Mouse (Mus musculus): ENCODE measurements around the gene Ttc28. TPM values are rescaled to one million over a fixed set of nuclear protein-coding genes. Genes with fewer than 3 reads are reported as not detected.

Gene Ttc28
- polyA plus RNA-seq, 1 experiment from 2014 or later = 17.6 TPM

- H3K4me3 ChIP-seq = no peak overlapping the region
- H3K27ac ChIP-seq = no peak overlapping the region
- H3K9me3 ChIP-seq = no peaks in the 10 kb centered on the region
- no peaks in the 10 kb centered on the region for H3K27me3 ChIP-seq
- WGBS = 95% methylated on average over 3 of the region's 3 CpGs
- no peak overlapping the region for H3K4me2 ChIP-seq (replicated peaks)
- no peak overlapping the region for H3K9ac ChIP-seq
- H3K36me3 ChIP-seq = no peaks in the 10 kb centered on the region
- peaks cover 20% of the 10 kb centered on the region for H3K4me1 ChIP-seq
- no peak for ATAC-seq (ENCODE audit: low FRiP score, low read depth)
Measured at GRCm38 (mm10) chr5:110924636-110925035, 45.0 kb downstream of the Ttc28 start.

GRCm38 (mm10) chr5:110925804-110926203 is 46.2 kb downstream of the Ttc28 start:
- Histone ChIP-seq H3K4me3 (no peak overlapping the region), H3K27ac (no peak overlapping the region), H3K4me1 (peaks cover 20% of the 10 kb centered on the region), H3K27me3 (no peaks in the 10 kb centered on the region), H3K36me3 (0 out of 2 replicates have a peak, but pooled peaks cover 4% of the 10 kb centered on the region), H3K9me3 (no peaks in the 10 kb centered on the region), H3K9ac (no peak overlapping the region), H3K4me2 (replicated peaks) (no peak overlapping the region)
- ATAC-seq (ENCODE audit: low FRiP score, low read depth) = no peak
- WGBS = 88% methylated on average over 5 of the region's 5 CpGs

GRCm38 (mm10) chr5:110928289-110928688 is 48.7 kb downstream of the Ttc28 start:
- peak; percentile 93 for ATAC-seq (ENCODE audit: low FRiP score, low read depth)
- 0 out of 2 replicates have a peak overlapping the region, but pooled peaks have one; percentile 18 for H3K27ac ChIP-seq
- WGBS = 38% methylated on average over 3 of the region's 3 CpGs

GRCm38 (mm10) chr5:110929306-110929705 is 49.7 kb downstream of the Ttc28 start:
- 0 out of 2 replicates have a peak overlapping the region, but pooled peaks have one; percentile 33 for H3K27ac ChIP-seq

More at GRCm38 (mm10) chr5:110928289-110928688, 48.7 kb downstream of the Ttc28 start:
- peaks cover 22% of the 10 kb centered on the region for H3K36me3 ChIP-seq
- no peak overlapping the region for H3K4me2 ChIP-seq (replicated peaks)
- peaks cover 4% of the 10 kb centered on the region; the same call in 1 of the 2 replicates for H3K9me3 ChIP-seq
- no peak overlapping the region for H3K4me3 ChIP-seq
- H3K4me1 ChIP-seq = peaks cover 20% of the 10 kb centered on the region
- no peaks in the 10 kb centered on the region for H3K27me3 ChIP-seq
- no peak overlapping the region for H3K9ac ChIP-seq

GRCm38 (mm10) chr5:110936606-110937005 is 57.0 kb downstream of the Ttc28 start:
- Histone ChIP-seq H3K9ac (no peak overlapping the region), H3K4me2 (replicated peaks) (no peak overlapping the region), H3K4me1 (no peaks in the 10 kb centered on the region), H3K36me3 (peaks cover 16% of the 10 kb centered on the region), H3K27me3 (no peaks in the 10 kb centered on the region), H3K9me3 (peaks cover 5% of the 10 kb centered on the region; the same call in 1 of the 2 replicates), H3K27ac (no peak overlapping the region), H3K4me3 (no peak overlapping the region)
- WGBS = 67% methylated on average over 5 of the region's 5 CpGs
- no peak for ATAC-seq (ENCODE audit: low FRiP score, low read depth)

More at GRCm38 (mm10) chr5:110929306-110929705, 49.7 kb downstream of the Ttc28 start:
- H3K9ac ChIP-seq = no peak overlapping the region
- H3K36me3 ChIP-seq = peaks cover 25% of the 10 kb centered on the region
- ATAC-seq (ENCODE audit: low FRiP score, low read depth) = no peak
- H3K4me1 ChIP-seq = peaks cover 20% of the 10 kb centered on the region
- 82% methylated on average over 4 of the region's 4 CpGs for WGBS
- no peaks in the 10 kb centered on the region for H3K27me3 ChIP-seq
- H3K4me2 ChIP-seq (replicated peaks) = no peak overlapping the region
- H3K9me3 ChIP-seq = peaks cover 5% of the 10 kb centered on the region; the same call in 1 of the 2 replicates
- H3K4me3 ChIP-seq = no peak overlapping the region

GRCm38 (mm10) chr5:110944326-110944725 is 64.7 kb downstream of the Ttc28 start:
- WGBS = 81% methylated on average over 8 of the region's 8 CpGs

GRCm38 (mm10) chr5:110948476-110949399 is 69.1 kb downstream of the Ttc28 start:
- no peaks in the 10 kb centered on the region for H3K9me3 ChIP-seq
- no peak overlapping the region for H3K4me3 ChIP-seq
- no peak overlapping the region for H3K27ac ChIP-seq
- H3K4me2 ChIP-seq (replicated peaks) = no peak overlapping the region
- no peak overlapping the region for H3K9ac ChIP-seq
- H3K36me3 ChIP-seq = peaks cover 19% of the 10 kb centered on the region
- no peaks in the 10 kb centered on the region for H3K27me3 ChIP-seq
- 62% methylated on average over 12 of the region's 12 CpGs for WGBS
- H3K4me1 ChIP-seq = no peaks in the 10 kb centered on the region
- no peak for ATAC-seq (ENCODE audit: low FRiP score, low read depth)

More at GRCm38 (mm10) chr5:110944326-110944725, 64.7 kb downstream of the Ttc28 start:
- no peaks in the 10 kb centered on the region for H3K4me1 ChIP-seq
- no peaks in the 10 kb centered on the region for H3K9me3 ChIP-seq
- ATAC-seq (ENCODE audit: low FRiP score, low read depth) = no peak
- no peak overlapping the region for H3K27ac ChIP-seq
- H3K9ac ChIP-seq = no peak overlapping the region
- no peak overlapping the region for H3K4me2 ChIP-seq (replicated peaks)
- H3K4me3 ChIP-seq = no peak overlapping the region
- H3K36me3 ChIP-seq = peaks cover 19% of the 10 kb centered on the region
- no peaks in the 10 kb centered on the region for H3K27me3 ChIP-seq

GRCm38 (mm10) chr5:110949791-110950190 is 70.2 kb downstream of the Ttc28 start:
- 60% methylated on average over 3 of the region's 3 CpGs for WGBS
- no peaks in the 10 kb centered on the region for H3K4me1 ChIP-seq
- no peak overlapping the region for H3K27ac ChIP-seq
- no peak overlapping the region for H3K4me2 ChIP-seq (replicated peaks)
- H3K4me3 ChIP-seq = no peak overlapping the region
- H3K9ac ChIP-seq = no peak overlapping the region
- H3K36me3 ChIP-seq = peaks cover 16% of the 10 kb centered on the region
- no peak for ATAC-seq (ENCODE audit: low FRiP score, low read depth)
- no peaks in the 10 kb centered on the region for H3K27me3 ChIP-seq
- H3K9me3 ChIP-seq = no peaks in the 10 kb centered on the region

GRCm38 (mm10) chr5:110958196-110958595 is 78.6 kb downstream of the Ttc28 start:
- ATAC-seq (ENCODE audit: low FRiP score, low read depth) = no peak
- no peak overlapping the region for H3K27ac ChIP-seq
- H3K9me3 ChIP-seq = no peaks in the 10 kb centered on the region
- no peaks in the 10 kb centered on the region for H3K27me3 ChIP-seq
- peaks cover 4% of the 10 kb centered on the region; the same call in 1 of the 2 replicates for H3K4me1 ChIP-seq
- no peak overlapping the region for H3K4me3 ChIP-seq
- WGBS = 82% methylated on average over 4 of the region's 4 CpGs
- no peaks in the 10 kb centered on the region for H3K36me3 ChIP-seq
- H3K4me2 ChIP-seq (replicated peaks) = no peak overlapping the region
- no peak overlapping the region for H3K9ac ChIP-seq

- Histone ChIP-seq H3K27me3 (no peaks in the 10 kb centered on the region), H3K9ac (no peak overlapping the region), H3K9me3 (no peaks in the 10 kb centered on the region), H3K4me2 (replicated peaks) (no peak overlapping the region), H3K4me1 (peaks cover 4% of the 10 kb centered on the region; the same call in 1 of the 2 replicates), H3K36me3 (no peaks in the 10 kb centered on the region), H3K27ac (no peak overlapping the region), H3K4me3 (no peak overlapping the region)
- WGBS = 37% methylated on average over 4 of the region's 4 CpGs
- ATAC-seq (ENCODE audit: low FRiP score, low read depth) = no peak
Measured at GRCm38 (mm10) chr5:110960067-110960466, 80.5 kb downstream of the Ttc28 start.

GRCm38 (mm10) chr5:110960890-110961289 is 81.3 kb downstream of the Ttc28 start:
- no peaks in the 10 kb centered on the region for H3K27me3 ChIP-seq
- 73% methylated on average over 4 of the region's 4 CpGs for WGBS
- no peak overlapping the region; the same call in 1 of the 2 replicates for H3K27ac ChIP-seq
- H3K9me3 ChIP-seq = no peaks in the 10 kb centered on the region
- H3K36me3 ChIP-seq = no peaks in the 10 kb centered on the region
- H3K9ac ChIP-seq = no peak overlapping the region
- no peak for ATAC-seq (ENCODE audit: low FRiP score, low read depth)
- H3K4me1 ChIP-seq = peaks cover 4% of the 10 kb centered on the region; the same call in 1 of the 2 replicates
- H3K4me3 ChIP-seq = no peak overlapping the region
- H3K4me2 ChIP-seq (replicated peaks) = no peak overlapping the region

GRCm38 (mm10) chr5:110967483-110968055 is 88.0 kb downstream of the Ttc28 start:
- H3K27me3 ChIP-seq = no peaks in the 10 kb centered on the region
- H3K27ac ChIP-seq = no peak overlapping the region
- H3K4me3 ChIP-seq = no peak overlapping the region
- ATAC-seq (ENCODE audit: low FRiP score, low read depth) = no peak
- no peaks in the 10 kb centered on the region for H3K36me3 ChIP-seq
- 85% methylated on average over 11 of the region's 11 CpGs for WGBS
- no peak overlapping the region for H3K9ac ChIP-seq
- 0 out of 2 replicates have a peak, but pooled peaks cover 5% of the 10 kb centered on the region for H3K4me1 ChIP-seq
- no peaks in the 10 kb centered on the region for H3K9me3 ChIP-seq
- H3K4me2 ChIP-seq (replicated peaks) = no peak overlapping the region

Measured in limb, embryonic 13.5 days (tissue).